Mouse (Mus musculus) olfactory bulb, adult 2 months (tissue): ENCODE data around the gene Ak3.

ENCODE experiments used
- CTCF ChIP-seq: fragments of 200-500 bp; IDR thresholded peaks from 2 replicates; pipeline ENCODE4 v1.5.1; 2012; ENCODE audit warnings: low read depth, mild to moderate bottlenecking, low read length, moderate library complexity; ENCODE audit not compliant: insufficient read depth
- POLR2A ChIP-seq: fragments of 200-500 bp; IDR thresholded peaks from 2 replicates; pipeline ENCODE4 v1.6.1; 2012; ENCODE audit warnings: mild to moderate bottlenecking, low read depth, low read length, moderate library complexity; ENCODE audit not compliant: insufficient read depth

DNA sequence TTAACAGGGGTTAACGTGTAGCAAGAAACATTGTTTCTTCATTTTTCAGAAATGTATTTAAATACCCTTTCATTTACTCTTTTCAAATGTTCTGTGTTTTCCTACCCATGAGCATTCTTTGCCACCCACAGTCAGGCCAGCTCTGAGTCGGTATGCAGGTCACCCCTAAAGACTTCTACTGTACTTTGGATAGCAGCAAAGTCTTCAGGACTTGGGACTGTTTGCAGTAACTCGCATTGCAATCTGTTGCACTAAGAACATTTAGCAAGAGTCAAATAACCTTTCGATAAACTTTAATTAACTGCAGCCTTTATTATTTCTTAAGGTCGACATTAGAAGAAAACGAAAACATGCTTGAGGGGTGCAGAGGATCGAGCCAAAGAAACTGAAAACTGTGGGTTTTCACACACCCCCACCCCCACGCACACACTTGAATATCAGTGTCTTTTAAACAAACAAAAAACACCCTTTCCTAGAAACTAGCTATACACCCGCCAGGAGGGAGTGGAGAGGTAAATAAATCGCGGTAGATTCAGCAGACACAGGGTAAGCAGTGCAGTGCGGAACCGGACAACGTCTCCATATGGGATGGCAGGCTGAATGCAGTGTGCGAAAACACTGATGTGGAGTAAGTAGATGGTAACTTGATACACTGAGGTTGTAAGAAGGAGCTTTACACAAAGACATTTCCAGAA, 1.7 kb downstream of the Ak3 start:
- TF ChIP-seq POLR2A (no peak), CTCF (no peak)
